Mouse (Mus musculus) MEL (cell line): ENCODE data around the gene Tdrd7.

Experiments used
- MYC ChIP-seq: IDR thresholded peaks from 2 replicates; pipeline ENCODE4 v1.6.1; 2011; ENCODE audit warnings: low read depth, mild to moderate bottlenecking, low read length, improper control_type of control experiment, moderate library complexity
- ZKSCAN1 ChIP-seq: IDR thresholded peaks from 2 replicates; pipeline ENCODE4 v1.6.1; 2012; ENCODE audit warnings: low read depth, mild to moderate bottlenecking, inconsistent platforms, low read length, improper control_type of control experiment, moderate library complexity

- TF ChIP-seq ZKSCAN1 (no peak), MYC (no peak)
Measured at GRCm38 (mm10) chr4:46008142-46008793, 43.1 kb downstream of the Tdrd7 start.
